Mouse (Mus musculus) erythroblast, embryonic 14.5 days (primary cell): ENCODE results near the gene Actn4. TPM values are rescaled to one million over a fixed set of nuclear protein-coding genes. Genes with fewer than 3 reads are reported as not detected.

Experiments used
- H3K27me3 ChIP-seq: 2 replicates; pipeline ENCODE4 v1.6.1; 2012; ENCODE audit warnings: inconsistent platforms; ENCODE audit not compliant: control insufficient read depth
- H3K36me3 ChIP-seq: 2 replicates; pipeline ENCODE4 v1.6.1; 2012; ENCODE audit warnings: mild to moderate bottlenecking, inconsistent platforms; ENCODE audit not compliant: control insufficient read depth
- H3K4me1 ChIP-seq: 2 replicates; pipeline ENCODE4 v1.6.1; 2012; ENCODE audit warnings: inconsistent platforms; ENCODE audit not compliant: control insufficient read depth
- H3K4me3 ChIP-seq: replicated peaks from 2 replicates; pipeline ENCODE3; 2012; ENCODE audit warnings: moderate library complexity, mild to moderate bottlenecking, inconsistent platforms
- H3K9me3 ChIP-seq: 2 replicates; pipeline ENCODE4 v1.6.1; 2012; ENCODE audit warnings: low read length, inconsistent platforms, mixed read lengths; ENCODE audit not compliant: control insufficient read depth
- GATA1 ChIP-seq: IDR thresholded peaks from 2 replicates; pipeline ENCODE4 v1.6.1; 2012; ENCODE audit warnings: low read length, inconsistent platforms, mixed read lengths
- TAL1 ChIP-seq: IDR thresholded peaks from 3 replicates; pipeline ENCODE4 v1.6.1; 2012; ENCODE audit warnings: low read length, inconsistent platforms, mixed read lengths
- polyA plus RNA-seq: library from polyadenylated mRNA; stranded (reverse); fragments of >175 nt; gene quantifications from 2 replicates; pipeline ENCODE4 v1.2.3, GENCODE M21; 2012

Gene Actn4
- polyA plus RNA-seq, 1 experiment: 86.9 TPM

- peaks cover 93% of the 10 kb centered on the region for H3K36me3 ChIP-seq
Measured at GRCm38 (mm10) chr7:28944756-28945415, 17.3 kb downstream of the Actn4 start.

GRCm38 (mm10) chr7:28943451-28944180, 18.5 kb downstream of the Actn4 start:
- TF ChIP-seq TAL1 (no peak), GATA1 (no peak)
- Histone ChIP-seq H3K4me1 (peaks cover 45% of the 10 kb centered on the region), H3K9me3 (no peaks in the 10 kb centered on the region), H3K36me3 (peaks cover 91% of the 10 kb centered on the region), H3K27me3 (no peaks in the 10 kb centered on the region), H3K4me3 (no peak overlapping the region)

More at GRCm38 (mm10) chr7:28944756-28945415, 17.3 kb downstream of the Actn4 start:
- TF ChIP-seq TAL1 (no peak), GATA1 (no peak)
- H3K9me3 ChIP-seq: no peaks in the 10 kb centered on the region
- no peak overlapping the region for H3K4me3 ChIP-seq
- peaks cover 46% of the 10 kb centered on the region for H3K4me1 ChIP-seq
- no peaks in the 10 kb centered on the region for H3K27me3 ChIP-seq

- Histone ChIP-seq H3K4me1 (peaks cover 46% of the 10 kb centered on the region), H3K27me3 (no peaks in the 10 kb centered on the region), H3K9me3 (no peaks in the 10 kb centered on the region), H3K36me3 (peaks cover 89% of the 10 kb centered on the region), H3K4me3 (no peak overlapping the region)
- no peak for TF ChIP-seq TAL1
- TF ChIP-seq GATA1: no peak
Measured at GRCm38 (mm10) chr7:28941542-28941941, 20.6 kb downstream of the Actn4 start.

- Histone ChIP-seq H3K4me1 (peaks cover 46% of the 10 kb centered on the region), H3K36me3 (peaks cover 89% of the 10 kb centered on the region), H3K27me3 (no peaks in the 10 kb centered on the region), H3K4me3 (no peak overlapping the region), H3K9me3 (no peaks in the 10 kb centered on the region)
- TF ChIP-seq GATA1: no peak
- TF ChIP-seq TAL1: no peak
Measured at GRCm38 (mm10) chr7:28941129-28941528, 21.0 kb downstream of the Actn4 start.

GRCm38 (mm10) chr7:28939418-28940183, 22.5 kb downstream of the Actn4 start:
- Histone ChIP-seq H3K27me3 (no peaks in the 10 kb centered on the region), H3K4me1 (peaks cover 44% of the 10 kb centered on the region), H3K36me3 (peaks cover 89% of the 10 kb centered on the region), H3K4me3 (no peak overlapping the region), H3K9me3 (no peaks in the 10 kb centered on the region)
- TF ChIP-seq TAL1 (no peak), GATA1 (no peak)

- TF ChIP-seq TAL1 (no peak), GATA1 (no peak)
- Histone ChIP-seq H3K9me3 (no peaks in the 10 kb centered on the region), H3K4me1 (peaks cover 52% of the 10 kb centered on the region), H3K36me3 (peaks cover 91% of the 10 kb centered on the region), H3K4me3 (no peak overlapping the region), H3K27me3 (no peaks in the 10 kb centered on the region)
Measured at GRCm38 (mm10) chr7:28938654-28939053, 23.5 kb downstream of the Actn4 start.

- no peaks in the 10 kb centered on the region for H3K9me3 ChIP-seq
- no peaks in the 10 kb centered on the region for H3K27me3 ChIP-seq
- no peak overlapping the region for H3K4me3 ChIP-seq
- peaks cover 61% of the 10 kb centered on the region for H3K4me1 ChIP-seq
- H3K36me3 ChIP-seq: peaks cover 81% of the 10 kb centered on the region
- TF ChIP-seq TAL1: no peak
- no peak for TF ChIP-seq GATA1
Measured at GRCm38 (mm10) chr7:28936787-28937186, 25.4 kb downstream of the Actn4 start.

GRCm38 (mm10) chr7:28933825-28934224, 28.3 kb downstream of the Actn4 start:
- Histone ChIP-seq H3K27me3 (no peaks in the 10 kb centered on the region), H3K4me3 (no peak overlapping the region), H3K9me3 (no peaks in the 10 kb centered on the region), H3K4me1 (peaks cover 71% of the 10 kb centered on the region), H3K36me3 (peaks cover 82% of the 10 kb centered on the region)
- TF ChIP-seq GATA1 (no peak), TAL1 (no peak)

GRCm38 (mm10) chr7:28932421-28933041, 29.6 kb downstream of the Actn4 start:
- TF ChIP-seq TAL1 (no peak), GATA1 (no peak)
- Histone ChIP-seq H3K27me3 (no peaks in the 10 kb centered on the region), H3K36me3 (peaks cover 80% of the 10 kb centered on the region), H3K4me1 (peaks cover 64% of the 10 kb centered on the region), H3K9me3 (no peaks in the 10 kb centered on the region), H3K4me3 (no peak overlapping the region)
